Mouse (Mus musculus): ENCODE measurements at regions not wholly inside any gene's neighbourhood (a gene's known extent, or its start where the extent isn't known, plus 50 kb on each side); places are given as distances from the start of the nearest gene placed in this dataset.

DNA sequence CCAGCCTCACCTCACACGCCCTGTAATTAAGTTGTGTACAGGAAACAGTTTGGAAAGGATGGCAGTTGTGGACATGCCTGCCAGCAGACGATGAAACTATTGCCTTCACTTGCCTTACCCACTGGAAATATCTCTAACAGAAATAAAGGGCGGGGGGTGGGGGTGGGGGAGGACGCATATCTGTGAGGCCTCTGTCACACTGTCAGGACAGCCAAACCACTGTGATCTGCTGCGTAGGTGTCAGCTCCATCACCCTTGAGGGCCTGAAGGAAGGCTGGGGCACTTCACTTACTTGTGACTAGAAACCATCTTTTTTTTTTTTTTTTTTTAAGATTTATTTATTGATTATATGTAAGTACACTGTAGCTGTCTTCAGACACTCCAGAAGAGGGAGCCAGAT is 106.8 kb upstream of the Bach2 start:
- 78% methylated on average over 5 of the region's 5 CpGs for WGBS
- H3K4me1 ChIP-seq (ENCODE audit: control insufficient read depth, insufficient read depth, insufficient read length, low read length): no peaks in the 10 kb centered on the region
- no peak overlapping the region for H3K4me3 ChIP-seq (ENCODE audit: low read depth, low read length)
- H3K36me3 ChIP-seq (ENCODE audit: control insufficient read depth, insufficient read depth, low read length): no peaks in the 10 kb centered on the region
- TF ChIP-seq CTCF (IDR thresholded peaks at IDR 0.05; ENCODE audit: extremely low read depth, insufficient read length, insufficient replicate concordance, low read depth, low read length): no peak
- no peak for TF ChIP-seq POLR2A (IDR thresholded peaks at IDR 0.05; ENCODE audit: low read depth, low read length)
- no peaks in the 10 kb centered on the region for H3K27me3 ChIP-seq (ENCODE audit: control insufficient read depth, insufficient read depth, low read length)
- H3K27ac ChIP-seq (ENCODE audit: insufficient read depth, low read depth, low read length): no peak overlapping the region

GRCm38 (mm10) chr4:32136151-32136550 is 102.5 kb upstream of the Bach2 start:
- TF ChIP-seq POLR2A (IDR thresholded peaks at IDR 0.05; ENCODE audit: low read depth, low read length) (no peak), CTCF (IDR thresholded peaks at IDR 0.05; ENCODE audit: extremely low read depth, insufficient read length, insufficient replicate concordance, low read depth, low read length) (no peak)
- H3K4me1 ChIP-seq (ENCODE audit: control insufficient read depth, insufficient read depth, insufficient read length, low read length): no peaks in the 10 kb centered on the region
- H3K4me3 ChIP-seq (ENCODE audit: low read depth, low read length): no peak overlapping the region
- 80% methylated on average over 7 of the region's 10 CpGs for WGBS
- no peaks in the 10 kb centered on the region for H3K27me3 ChIP-seq (ENCODE audit: control insufficient read depth, insufficient read depth, low read length)
- H3K27ac ChIP-seq (ENCODE audit: insufficient read depth, low read depth, low read length): no peak overlapping the region
- H3K36me3 ChIP-seq (ENCODE audit: control insufficient read depth, insufficient read depth, low read length): no peaks in the 10 kb centered on the region

GRCm38 (mm10) chr4:32137243-32137642 is 101.4 kb upstream of the Bach2 start:
- Histone ChIP-seq H3K36me3 (ENCODE audit: control insufficient read depth, insufficient read depth, low read length) (no peaks in the 10 kb centered on the region), H3K4me3 (ENCODE audit: low read depth, low read length) (no peak overlapping the region), H3K4me1 (ENCODE audit: control insufficient read depth, insufficient read depth, insufficient read length, low read length) (no peaks in the 10 kb centered on the region), H3K27ac (ENCODE audit: insufficient read depth, low read depth, low read length) (no peak overlapping the region), H3K27me3 (ENCODE audit: control insufficient read depth, insufficient read depth, low read length) (no peaks in the 10 kb centered on the region)
- no peak for TF ChIP-seq CTCF (IDR thresholded peaks at IDR 0.05; ENCODE audit: extremely low read depth, insufficient read length, insufficient replicate concordance, low read depth, low read length)
- no peak for TF ChIP-seq POLR2A (IDR thresholded peaks at IDR 0.05; ENCODE audit: low read depth, low read length)

GRCm38 (mm10) chr4:32137966-32138365 is 100.6 kb upstream of the Bach2 start:
- no peak overlapping the region for H3K27ac ChIP-seq (ENCODE audit: insufficient read depth, low read depth, low read length)
- no peaks in the 10 kb centered on the region for H3K27me3 ChIP-seq (ENCODE audit: control insufficient read depth, insufficient read depth, low read length)
- 66% methylated on average over 10 of the region's 10 CpGs for WGBS
- H3K4me1 ChIP-seq (ENCODE audit: control insufficient read depth, insufficient read depth, insufficient read length, low read length): no peaks in the 10 kb centered on the region
- H3K4me3 ChIP-seq (ENCODE audit: low read depth, low read length): no peak overlapping the region
- no peaks in the 10 kb centered on the region for H3K36me3 ChIP-seq (ENCODE audit: control insufficient read depth, insufficient read depth, low read length)
- TF ChIP-seq CTCF (IDR thresholded peaks at IDR 0.05; ENCODE audit: extremely low read depth, insufficient read length, insufficient replicate concordance, low read depth, low read length): no peak
- no peak for TF ChIP-seq POLR2A (IDR thresholded peaks at IDR 0.05; ENCODE audit: low read depth, low read length)

- TF ChIP-seq POLR2A (IDR thresholded peaks at IDR 0.05; ENCODE audit: low read depth, low read length) (no peak), CTCF (IDR thresholded peaks at IDR 0.05; ENCODE audit: extremely low read depth, insufficient read length, insufficient replicate concordance, low read depth, low read length) (no peak)
- H3K27ac ChIP-seq (ENCODE audit: insufficient read depth, low read depth, low read length): no peak overlapping the region
- H3K27me3 ChIP-seq (ENCODE audit: control insufficient read depth, insufficient read depth, low read length): no peaks in the 10 kb centered on the region
- 80% methylated on average over 6 of the region's 6 CpGs for WGBS
- H3K36me3 ChIP-seq (ENCODE audit: control insufficient read depth, insufficient read depth, low read length): no peaks in the 10 kb centered on the region
- H3K4me3 ChIP-seq (ENCODE audit: low read depth, low read length): no peak overlapping the region
- no peaks in the 10 kb centered on the region for H3K4me1 ChIP-seq (ENCODE audit: control insufficient read depth, insufficient read depth, insufficient read length, low read length)
Observed at GRCm38 (mm10) chr4:32139586-32139985, 99.0 kb upstream of the Bach2 start.

DNA sequence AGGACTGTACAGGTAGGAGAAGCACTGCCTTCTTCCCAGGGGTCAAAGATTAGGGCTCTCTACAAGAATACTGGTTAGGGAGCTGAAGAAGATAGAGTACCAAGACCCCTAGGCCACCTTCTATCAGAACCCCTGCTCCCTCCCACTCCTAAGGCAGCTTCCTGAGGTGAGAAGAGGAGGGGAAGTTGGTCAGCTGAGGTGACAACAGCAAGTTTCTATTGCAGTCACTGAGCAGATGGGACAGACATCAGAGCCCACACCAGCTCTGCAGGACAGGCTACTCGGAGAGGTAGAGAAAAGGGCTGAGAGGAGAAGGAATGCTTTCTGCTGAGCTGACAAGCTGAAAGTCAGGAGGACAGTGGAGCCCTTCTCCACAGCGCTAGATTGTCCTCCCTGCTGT is 98.5 kb upstream of the Bach2 start:
- no peak overlapping the region for H3K27ac ChIP-seq (ENCODE audit: insufficient read depth, low read depth, low read length)
- H3K36me3 ChIP-seq (ENCODE audit: control insufficient read depth, insufficient read depth, low read length): no peaks in the 10 kb centered on the region
- 83% methylated on average over 2 of the region's 2 CpGs for WGBS
- no peaks in the 10 kb centered on the region for H3K27me3 ChIP-seq (ENCODE audit: control insufficient read depth, insufficient read depth, low read length)
- H3K4me3 ChIP-seq (ENCODE audit: low read depth, low read length): no peak overlapping the region
- H3K4me1 ChIP-seq (ENCODE audit: control insufficient read depth, insufficient read depth, insufficient read length, low read length): no peaks in the 10 kb centered on the region
- TF ChIP-seq CTCF (IDR thresholded peaks at IDR 0.05; ENCODE audit: extremely low read depth, insufficient read length, insufficient replicate concordance, low read depth, low read length) (no peak), POLR2A (IDR thresholded peaks at IDR 0.05; ENCODE audit: low read depth, low read length) (no peak)

- Histone ChIP-seq H3K4me3 (ENCODE audit: low read depth, low read length) (no peak overlapping the region), H3K4me1 (ENCODE audit: control insufficient read depth, insufficient read depth, insufficient read length, low read length) (no peaks in the 10 kb centered on the region), H3K27me3 (ENCODE audit: control insufficient read depth, insufficient read depth, low read length) (no peaks in the 10 kb centered on the region), H3K36me3 (ENCODE audit: control insufficient read depth, insufficient read depth, low read length) (no peaks in the 10 kb centered on the region), H3K27ac (ENCODE audit: insufficient read depth, low read depth, low read length) (no peak overlapping the region)
- no peak for TF ChIP-seq CTCF (IDR thresholded peaks at IDR 0.05; ENCODE audit: extremely low read depth, insufficient read length, insufficient replicate concordance, low read depth, low read length)
- TF ChIP-seq POLR2A (IDR thresholded peaks at IDR 0.05; ENCODE audit: low read depth, low read length): no peak
- WGBS: 60% methylated on average over 4 of the region's 4 CpGs
Observed at GRCm38 (mm10) chr4:32142198-32142597, 96.4 kb upstream of the Bach2 start.

DNA sequence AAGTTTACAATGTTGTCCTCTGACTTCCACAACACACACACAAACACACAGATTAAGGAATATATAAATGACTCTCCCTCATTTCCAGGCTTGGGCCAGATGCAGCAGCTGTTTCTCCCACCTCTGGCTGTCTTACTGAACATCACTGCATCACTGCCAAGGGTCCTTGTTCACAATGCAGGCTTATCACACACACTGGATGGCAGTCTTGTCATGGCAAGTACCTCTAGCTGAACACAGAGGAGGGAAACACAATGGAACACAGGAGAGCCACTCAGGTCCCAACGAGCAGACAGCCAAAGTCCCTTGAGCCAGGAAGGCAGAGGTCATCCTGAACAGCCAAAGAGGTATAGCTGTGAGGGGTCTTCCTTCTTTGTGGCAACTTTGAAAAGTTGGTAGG is 91.5 kb upstream of the Bach2 start:
- TF ChIP-seq CTCF (IDR thresholded peaks at IDR 0.05; ENCODE audit: extremely low read depth, insufficient read length, insufficient replicate concordance, low read depth, low read length) (no peak), POLR2A (IDR thresholded peaks at IDR 0.05; ENCODE audit: low read depth, low read length) (no peak)
- no peak overlapping the region for H3K27ac ChIP-seq (ENCODE audit: insufficient read depth, low read depth, low read length)
- WGBS: 37% methylated on average over 1 of the region's 1 CpGs

More for the DNA sequence above, 91.5 kb upstream of the Bach2 start:
- H3K4me1 ChIP-seq (ENCODE audit: control insufficient read depth, insufficient read depth, insufficient read length, low read length): no peaks in the 10 kb centered on the region
- H3K36me3 ChIP-seq (ENCODE audit: control insufficient read depth, insufficient read depth, low read length): no peaks in the 10 kb centered on the region
- no peak overlapping the region for H3K4me3 ChIP-seq (ENCODE audit: low read depth, low read length)
- H3K27me3 ChIP-seq (ENCODE audit: control insufficient read depth, insufficient read depth, low read length): no peaks in the 10 kb centered on the region

Measured in small intestine, adult 2 months (tissue).